Mouse (Mus musculus) gastrocnemius, adult 18-20 months (tissue): ENCODE measurements around the gene Gm6904. TPM values are rescaled to one million over a fixed set of nuclear protein-coding genes. Genes with fewer than 3 reads are reported as not detected.

Experiments used
- total RNA-seq, 2 experiments: library from RNA; stranded (reverse); gene quantifications; 2 replicates each; pipeline ENCODE4 v1.2.3; 2021

Gene Gm6904
- total RNA-seq, 2 experiments from 2014 or later = not detected

Other genes with a start within 250 kb of the Gm6904 start
- not detected for gene 1700129C05Rik, start 117.3 kb downstream of the Gm6904 start, total RNA-seq
- not detected for gene Gm5142, start 81.5 kb downstream of the Gm6904 start, total RNA-seq
- 10 to 100 TPM; 11.2 to 11.6 TPM for gene Rcbtb1, start 59.0 kb downstream of the Gm6904 start, total RNA-seq
- gene Phf11a, start 37.3 kb upstream of the Gm6904 start, total RNA-seq = under 1 TPM; 0.16 to 0.24 TPM
- gene Phf11b, start 81.1 kb upstream of the Gm6904 start, total RNA-seq = not detected
- gene Phf11d, start 105.3 kb upstream of the Gm6904 start, total RNA-seq = 1 to 10 TPM in 1 of 2 experiments, under 1 TPM in 1; 0.91 to 1.3 TPM
- under 1 TPM; 0.25 to 0.45 TPM for gene Phf11c, start 135.2 kb upstream of the Gm6904 start, total RNA-seq
- gene Setdb2, start 180.7 kb upstream of the Gm6904 start, total RNA-seq = 1 to 10 TPM; 4.0 to 5.0 TPM
- gene Cab39l, start 180.8 kb upstream of the Gm6904 start, total RNA-seq = 10 to 100 TPM; 22.5 to 23.6 TPM